Mouse (Mus musculus): ENCODE data around the gene Gm10282.

Gm10282 gene

GRCm38 (mm10) chr8:72296561-72296960, 8.5 kb downstream of the Gm10282 start:
- DNase-seq (ENCODE audit: low spot score in 2 of 2), result no peak

GRCm38 (mm10) chr8:72295679-72296078, 9.4 kb downstream of the Gm10282 start:
- DNase-seq (ENCODE audit: low spot score in 2 of 2), result peak; percentile 85 to 90

GRCm38 (mm10) chr8:72295125-72295524, 9.9 kb downstream of the Gm10282 start:
- DNase-seq (ENCODE audit: low spot score in 2 of 2), result no peak

- DNase-seq (ENCODE audit: low spot score in 2 of 2), result no peak
Measured at GRCm38 (mm10) chr8:72293309-72293708, 11.8 kb downstream of the Gm10282 start.

GRCm38 (mm10) chr8:72291104-72291503, 14.0 kb downstream of the Gm10282 start:
- no peak for DNase-seq (ENCODE audit: low spot score in 2 of 2)

- no peak for DNase-seq (ENCODE audit: low spot score in 2 of 2)
Measured at GRCm38 (mm10) chr8:72289051-72289450, 16.0 kb downstream of the Gm10282 start.

- no peak for DNase-seq (ENCODE audit: low spot score in 2 of 2)
Measured at GRCm38 (mm10) chr8:72285285-72285684, 19.8 kb downstream of the Gm10282 start.

GRCm38 (mm10) chr8:72281634-72282033, 23.4 kb downstream of the Gm10282 start:
- DNase-seq (ENCODE audit: low spot score in 2 of 2), result peak; percentile 61 to 71

- DNase-seq (ENCODE audit: low spot score in 2 of 2), result no peak
Measured at GRCm38 (mm10) chr8:72279151-72279550, 25.9 kb downstream of the Gm10282 start.

GRCm38 (mm10) chr8:72277244-72277643, 27.8 kb downstream of the Gm10282 start:
- no peak for DNase-seq (ENCODE audit: low spot score in 2 of 2)

GRCm38 (mm10) chr8:72273807-72274206, 31.3 kb downstream of the Gm10282 start:
- DNase-seq (ENCODE audit: low spot score in 2 of 2), result no peak

GRCm38 (mm10) chr8:72273111-72273770, 31.8 kb downstream of the Gm10282 start:
- DNase-seq (ENCODE audit: low spot score in 2 of 2), result no peak

GRCm38 (mm10) chr8:72272361-72272760, 32.7 kb downstream of the Gm10282 start:
- DNase-seq (ENCODE audit: low spot score in 2 of 2), result peak; percentile 74 to 75

- no peak for DNase-seq (ENCODE audit: low spot score in 2 of 2)
Measured at GRCm38 (mm10) chr8:72271691-72272090, 33.4 kb downstream of the Gm10282 start.

GRCm38 (mm10) chr8:72271051-72271660, 33.9 kb downstream of the Gm10282 start:
- DNase-seq (ENCODE audit: low spot score in 2 of 2), result no peak

GRCm38 (mm10) chr8:72270606-72271005, 34.5 kb downstream of the Gm10282 start:
- DNase-seq (ENCODE audit: low spot score in 2 of 2), result no peak

GRCm38 (mm10) chr8:72268356-72268755, 36.7 kb downstream of the Gm10282 start:
- DNase-seq (ENCODE audit: low spot score in 2 of 2), result peak; percentile 66 to 68

- no peak for DNase-seq (ENCODE audit: low spot score in 2 of 2)
Measured at GRCm38 (mm10) chr8:72267106-72267505, 38.0 kb downstream of the Gm10282 start.

GRCm38 (mm10) chr8:72266671-72267070, 38.4 kb downstream of the Gm10282 start:
- DNase-seq (ENCODE audit: low spot score in 2 of 2), result no peak

- no peak for DNase-seq (ENCODE audit: low spot score in 2 of 2)
Measured at GRCm38 (mm10) chr8:72265342-72265741, 39.7 kb downstream of the Gm10282 start.

- no peak for DNase-seq (ENCODE audit: low spot score in 2 of 2)
Measured at GRCm38 (mm10) chr8:72263451-72263850, 41.6 kb downstream of the Gm10282 start.

- DNase-seq (ENCODE audit: low spot score in 2 of 2), result no peak
Measured at GRCm38 (mm10) chr8:72262756-72263155, 42.3 kb downstream of the Gm10282 start.

GRCm38 (mm10) chr8:72261872-72262271, 43.2 kb downstream of the Gm10282 start:
- no peak for DNase-seq (ENCODE audit: low spot score in 2 of 2)

GRCm38 (mm10) chr8:72261431-72261830, 43.6 kb downstream of the Gm10282 start:
- no peak for DNase-seq (ENCODE audit: low spot score in 2 of 2)

Measured in right cerebral cortex, postnatal 10 days (tissue).